Mouse (Mus musculus) bone marrow macrophage, adult 2 months (primary cell): ENCODE results near the gene Dhrs2. TPM values are rescaled to one million over a fixed set of nuclear protein-coding genes. Genes with fewer than 3 reads are reported as not detected.

Experiments used
- H3K27ac ChIP-seq: 2 replicates; pipeline ENCODE4 v1.5.1; 2012; ENCODE audit warnings: low read depth, low read length; ENCODE audit not compliant: insufficient read depth
- H3K4me1 ChIP-seq: 2 replicates; pipeline ENCODE4 v1.6.1; 2012; ENCODE audit warnings: low read length; ENCODE audit not compliant: control insufficient read depth, insufficient read depth
- H3K4me3 ChIP-seq: 2 replicates; pipeline ENCODE4 v1.5.1; 2012; ENCODE audit warnings: mild to moderate bottlenecking, low read length, moderate library complexity; ENCODE audit not compliant: insufficient read depth
- CTCF ChIP-seq: IDR thresholded peaks from 2 replicates; pipeline ENCODE4 v1.5.1; 2012; ENCODE audit warnings: low read depth, mild to moderate bottlenecking, low read length, moderate library complexity
- POLR2A ChIP-seq: IDR thresholded peaks from 2 replicates; pipeline ENCODE4 v1.6.1; 2012; ENCODE audit warnings: mild to moderate bottlenecking, low read depth, low read length, borderline replicate concordance
- polyA plus RNA-seq: library from polyadenylated mRNA; stranded (reverse); fragments of >200 nt; gene quantifications from 2 replicates; pipeline ENCODE4 v1.2.4, GENCODE M21; 2012; ENCODE audit not compliant: missing spikeins, insufficient read depth, insufficient read length

The Dhrs2 gene
- not detected in 2 replicates for polyA plus RNA-seq

DNA sequence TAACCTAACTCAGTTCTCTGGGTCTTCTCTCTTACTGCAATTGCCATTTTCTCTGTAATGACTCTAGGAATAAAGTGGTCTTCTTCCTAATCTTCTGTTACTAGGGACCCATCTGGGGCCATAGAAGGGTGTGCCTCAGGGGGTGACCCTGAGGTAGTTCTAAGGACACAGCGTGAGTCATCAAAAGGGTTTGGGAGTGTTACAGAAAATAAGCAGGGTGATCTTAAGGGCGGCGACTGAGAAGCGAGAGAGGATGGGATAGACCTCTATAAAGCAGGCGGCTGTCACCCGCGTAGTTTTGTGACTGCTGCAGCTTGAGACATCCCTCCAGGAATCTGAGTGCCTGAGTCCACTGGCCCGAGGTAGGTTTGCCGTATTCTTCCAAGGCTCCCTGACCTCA lies at the start of gene Dhrs2:
Dhrs2 (plus strand) TSS at position 301 of the 400 bp plus-strand sequence.
- Histone ChIP-seq H3K4me3 (no peak within 1 kb of the TSS), H3K4me1 (no peaks in the 10 kb centered on the region), H3K27ac (no peak within 1 kb of the TSS)
- TF ChIP-seq POLR2A: no peak
- no peak for TF ChIP-seq CTCF

DNA sequence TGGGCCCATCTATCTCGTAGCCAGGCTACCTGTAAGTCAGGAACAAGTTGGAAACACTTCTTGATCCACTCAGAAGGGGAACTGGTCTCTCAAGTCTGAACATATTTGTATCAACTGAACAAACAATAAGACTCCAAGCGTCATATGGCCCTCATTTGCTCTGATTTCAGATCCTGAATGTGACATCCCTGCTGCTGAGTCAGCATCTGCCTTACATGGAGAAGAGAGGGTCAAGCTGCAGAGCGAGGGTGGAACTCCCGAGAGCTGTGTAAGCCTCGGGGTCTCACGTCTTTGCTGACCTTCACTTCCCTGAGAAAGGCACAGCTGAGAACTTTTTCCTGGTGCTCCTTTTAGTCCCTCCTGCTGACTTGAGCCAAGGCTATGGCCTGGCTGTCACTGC lies 47.6 kb upstream of the Dhrs2 start:
- Histone ChIP-seq H3K27ac (no peak overlapping the region), H3K4me1 (peaks cover 5% of the 10 kb centered on the region), H3K4me3 (no peak overlapping the region)
- TF ChIP-seq CTCF: no peak
- TF ChIP-seq POLR2A: no peak

DNA sequence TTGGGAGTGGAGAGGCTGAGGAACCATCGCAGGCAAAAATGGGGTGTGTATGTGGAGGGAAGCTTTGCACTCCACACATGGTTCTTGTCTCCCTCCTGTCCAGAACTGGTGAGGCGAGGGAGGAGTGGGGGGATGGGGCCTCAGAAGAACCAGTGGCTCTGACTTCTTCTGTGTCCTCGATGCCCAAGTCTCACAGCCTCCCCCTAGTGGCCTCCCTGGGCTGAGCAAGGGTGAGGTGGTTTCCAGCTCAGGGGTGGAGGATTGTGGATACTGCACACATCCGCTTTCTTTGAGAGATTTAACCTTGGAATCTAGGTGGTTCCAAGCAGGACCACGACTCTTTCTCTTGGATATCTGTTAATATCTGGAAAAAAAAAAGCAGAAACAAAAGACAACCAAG lies 44.5 kb upstream of the Dhrs2 start:
- TF ChIP-seq POLR2A (no peak), CTCF (peak; percentile 66)
- Histone ChIP-seq H3K4me3 (no peak overlapping the region), H3K27ac (no peak overlapping the region), H3K4me1 (no peaks in the 10 kb centered on the region)

DNA sequence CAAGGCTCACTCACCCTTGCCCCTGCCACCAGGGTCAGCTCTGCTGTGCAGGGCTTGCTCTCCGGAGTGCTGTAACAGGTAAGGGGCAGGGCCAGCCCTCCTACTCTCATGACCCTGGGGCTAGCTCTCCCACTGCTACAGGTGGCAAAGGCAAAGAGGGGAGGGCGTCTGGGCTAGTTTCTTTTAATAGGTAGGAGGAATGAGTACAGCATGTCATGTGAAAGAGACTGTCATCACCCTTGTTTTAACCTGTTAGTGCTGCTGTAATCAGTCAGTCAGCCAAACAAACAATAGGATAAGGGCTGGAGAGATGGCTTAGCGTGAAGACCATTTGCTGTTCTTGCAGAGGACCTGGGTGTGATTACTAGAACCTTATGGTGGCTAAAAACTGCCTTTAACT lies 40.9 kb upstream of the Dhrs2 start:
- Histone ChIP-seq H3K4me1 (no peaks in the 10 kb centered on the region), H3K27ac (no peak overlapping the region), H3K4me3 (no peak overlapping the region)
- TF ChIP-seq CTCF: no peak
- TF ChIP-seq POLR2A: no peak

DNA sequence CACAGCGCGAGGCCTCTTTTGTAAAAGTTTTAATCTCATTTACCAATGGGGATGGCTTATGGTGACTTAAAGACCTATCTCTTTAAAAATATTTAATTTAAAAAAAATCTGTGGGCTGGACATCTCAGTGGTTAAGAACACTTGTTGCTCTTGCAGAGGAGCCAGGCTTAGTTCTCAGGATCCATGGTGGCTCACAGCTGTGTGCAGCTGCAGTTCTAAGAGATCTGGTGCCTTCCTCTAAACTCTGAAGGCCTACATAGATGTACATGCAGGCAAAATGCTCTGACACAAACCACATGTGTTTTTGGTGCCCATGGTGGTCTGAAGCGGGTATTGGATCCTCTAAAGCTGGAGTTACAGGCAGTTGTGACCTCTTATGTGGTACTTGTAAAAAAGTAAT lies 38.6 kb upstream of the Dhrs2 start:
- H3K4me3 ChIP-seq: no peak overlapping the region
- TF ChIP-seq POLR2A (no peak), CTCF (no peak)
- no peak overlapping the region for H3K27ac ChIP-seq
- no peaks in the 10 kb centered on the region for H3K4me1 ChIP-seq

DNA sequence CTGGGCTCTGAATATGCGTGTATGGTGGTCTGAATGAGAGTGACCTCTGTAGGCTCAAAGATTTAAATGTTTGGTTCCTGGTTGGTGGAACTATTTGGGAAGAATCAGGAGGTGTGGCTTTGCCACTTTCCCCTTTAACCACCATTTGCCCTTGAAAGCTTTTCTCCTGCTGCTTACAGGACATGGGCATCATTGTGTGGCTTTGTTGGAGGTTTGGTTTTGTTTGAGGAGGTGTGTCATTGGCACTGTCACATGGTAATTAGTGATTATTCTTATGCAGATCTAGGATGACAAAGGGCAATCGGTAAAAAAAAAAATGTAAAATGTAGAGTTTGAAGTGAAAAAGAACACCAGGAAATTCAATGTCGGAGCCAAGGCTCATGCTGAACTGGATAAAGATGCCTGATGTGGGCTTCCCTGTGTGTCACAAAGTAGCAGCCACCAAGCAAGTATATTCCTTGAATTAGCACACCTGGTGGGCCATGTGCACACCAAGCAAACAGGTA lies 37.1 kb upstream of the Dhrs2 start:
- Histone ChIP-seq H3K27ac (no peak overlapping the region), H3K4me1 (no peaks in the 10 kb centered on the region), H3K4me3 (no peak overlapping the region)
- no peak for TF ChIP-seq CTCF
- TF ChIP-seq POLR2A: no peak

DNA sequence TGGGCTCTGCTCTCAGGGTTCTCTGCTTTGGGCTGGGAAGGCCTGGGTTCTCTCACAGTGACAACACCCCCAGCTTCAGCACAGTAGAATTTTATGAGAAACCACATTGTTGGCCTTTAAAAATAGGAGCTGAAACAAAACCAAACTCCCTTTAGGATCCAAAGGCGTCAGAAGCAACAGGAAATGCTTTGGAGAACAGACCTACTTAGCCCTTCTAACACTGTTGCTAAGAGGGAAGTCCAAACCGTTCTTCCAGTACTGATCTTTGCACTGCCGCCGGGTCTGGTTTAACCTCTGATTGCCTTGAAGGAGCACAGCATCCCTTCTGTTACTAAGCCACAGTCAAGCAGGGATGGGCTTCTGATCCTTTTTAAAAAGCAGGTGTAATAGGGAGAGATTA lies 33.3 kb upstream of the Dhrs2 start:
- TF ChIP-seq POLR2A: no peak
- no peak for TF ChIP-seq CTCF
- Histone ChIP-seq H3K4me3 (no peak overlapping the region), H3K27ac (no peak overlapping the region), H3K4me1 (peaks cover 2% of the 10 kb centered on the region; the same call in 1 of the 2 replicates)

DNA sequence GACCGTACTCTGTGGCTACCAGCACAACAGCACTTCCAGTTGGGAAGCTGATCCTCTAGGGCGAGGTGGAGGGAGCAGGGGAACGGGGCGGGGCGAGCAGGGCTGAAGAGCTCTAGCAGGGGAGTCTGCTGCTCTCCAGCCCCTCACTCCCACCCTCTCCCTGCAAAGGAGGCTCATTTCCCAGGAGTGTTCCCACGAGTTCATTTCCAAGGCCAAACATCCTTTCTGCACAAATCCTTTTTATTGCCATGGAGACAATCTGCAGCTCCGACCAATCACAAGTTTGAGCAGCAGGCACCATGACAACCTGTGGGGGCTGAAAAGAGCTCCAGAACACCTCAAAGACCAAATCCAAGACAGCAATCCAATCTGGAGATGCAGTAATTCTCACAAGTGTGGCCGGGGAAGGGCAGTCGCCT lies 32.4 kb upstream of the Dhrs2 start:
- Histone ChIP-seq H3K4me1 (peaks cover 8% of the 10 kb centered on the region; the same call in 1 of the 2 replicates), H3K27ac (no peak overlapping the region)
- TF ChIP-seq CTCF (no peak), POLR2A (no peak)

DNA sequence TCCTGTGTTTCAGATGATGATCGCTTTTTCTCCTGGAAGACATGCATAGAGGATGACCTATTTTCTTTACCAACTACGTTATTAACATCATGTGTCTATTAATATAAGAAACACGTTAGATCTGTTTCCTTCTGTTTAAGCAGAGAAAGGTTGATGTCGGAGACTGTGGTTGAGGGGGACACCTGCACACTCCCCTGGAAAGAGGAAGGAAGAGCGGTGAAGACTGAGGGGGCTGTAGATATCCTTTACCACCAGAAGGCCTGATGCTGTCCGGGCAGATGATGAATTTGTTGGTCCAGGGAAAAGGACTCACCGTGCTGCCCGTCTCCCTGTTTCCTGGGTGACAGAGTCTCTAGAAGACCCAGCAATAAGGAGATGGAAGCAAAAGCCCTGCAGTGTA lies 28.5 kb upstream of the Dhrs2 start:
- Histone ChIP-seq H3K27ac (no peak overlapping the region), H3K4me3 (peak overlapping the region; percentile 58; the same call in 1 of the 2 replicates), H3K4me1 (peaks cover 12% of the 10 kb centered on the region; the same call in 1 of the 2 replicates)
- TF ChIP-seq CTCF (no peak), POLR2A (no peak)

More for the DNA sequence above, 32.4 kb upstream of the Dhrs2 start:
- no peak overlapping the region for H3K4me3 ChIP-seq

DNA sequence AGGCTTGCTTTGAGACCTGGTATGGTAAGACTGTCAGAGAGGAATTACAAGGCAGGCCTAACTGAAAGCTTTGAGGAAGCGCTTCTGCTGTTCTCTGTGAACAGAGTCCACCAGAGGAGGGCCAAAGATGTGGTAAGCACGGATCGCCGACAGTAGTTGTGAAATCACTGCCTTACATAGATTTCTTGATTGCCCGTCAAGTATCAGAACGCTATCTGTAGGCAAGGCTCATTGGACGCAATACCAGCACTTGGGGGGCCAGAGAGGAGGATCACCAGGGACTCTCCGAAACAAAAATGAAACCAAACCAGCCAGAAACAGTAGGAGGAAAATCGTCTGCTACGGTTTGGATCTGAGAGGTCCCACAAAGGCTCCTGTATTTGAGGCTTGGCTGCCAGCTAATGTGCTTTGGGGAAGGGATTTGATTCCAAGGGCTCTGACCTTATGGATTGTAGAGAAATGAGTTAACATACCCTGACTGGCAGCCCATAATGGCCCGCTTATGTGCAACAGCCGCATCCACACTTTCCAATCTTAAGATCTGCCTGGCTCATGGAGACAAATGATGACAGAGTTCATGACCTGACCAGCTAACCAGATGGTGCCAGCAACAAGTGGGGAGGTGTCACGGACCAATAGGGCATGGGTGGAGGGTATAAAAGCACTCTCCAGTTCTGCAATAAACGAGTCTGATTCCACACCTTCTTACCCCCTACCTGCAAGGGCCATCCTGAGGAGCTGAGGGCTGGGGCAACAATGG lies 27.8 kb upstream of the Dhrs2 start:
- TF ChIP-seq POLR2A (no peak), CTCF (no peak)
- H3K4me3 ChIP-seq: peak overlapping the region; percentile 58
- H3K4me1 ChIP-seq: peaks cover 12% of the 10 kb centered on the region; the same call in 1 of the 2 replicates
- H3K27ac ChIP-seq: no peak overlapping the region
